Mouse (Mus musculus) thymus, postnatal 4 days (tissue): ENCODE measurements around the gene Zfp207.
"Not testable (repeated sequence)": the region's sequence is repeated elsewhere in the genome, so short reads cannot be mapped to it uniquely, and the experiment has no call there.

Experiments
- DNase-seq: peaks from one replicate; pipeline ENCODE4 v3.0.0; 2021

Gene Zfp207

GRCm38 (mm10) chr11:80419743-80420142 is 36.7 kb downstream of the Zfp207 start:
- no peak for DNase-seq

GRCm38 (mm10) chr11:80420202-80420984 is 37.3 kb downstream of the Zfp207 start:
- no peak for DNase-seq

GRCm38 (mm10) chr11:80421421-80422047 is 38.5 kb downstream of the Zfp207 start:
- DNase-seq = no peak

- no peak for DNase-seq
These were observed 41.6 kb downstream of the Zfp207 start for GRCm38 (mm10) chr11:80424691-80425090.

- no peak for DNase-seq
These were observed 42.2 kb downstream of the Zfp207 start for GRCm38 (mm10) chr11:80425247-80425778.

GRCm38 (mm10) chr11:80426029-80426813 is 43.1 kb downstream of the Zfp207 start:
- DNase-seq = not testable (repeated sequence)

- peak; percentile 96 for DNase-seq
These were observed 45.4 kb downstream of the Zfp207 start, which contains the start of gene Psmd11 for GRCm38 (mm10) chr11:80428381-80429008. Gene Psmd11 (plus strand): TSS chr11:80428615.

- DNase-seq = no peak
These were observed 46.0 kb downstream of the Zfp207 start for GRCm38 (mm10) chr11:80429009-80429475.

- DNase-seq = peak; percentile 17
These were observed 46.6 kb downstream of the Zfp207 start for GRCm38 (mm10) chr11:80429500-80430166.

GRCm38 (mm10) chr11:80430366-80430910 is 47.4 kb downstream of the Zfp207 start:
- no peak for DNase-seq

- no peak for DNase-seq
These were observed 63.8 kb downstream of the Zfp207 start for GRCm38 (mm10) chr11:80446916-80447315.

GRCm38 (mm10) chr11:80449859-80450258 is 66.8 kb downstream of the Zfp207 start:
- no peak for DNase-seq

- no peak for DNase-seq
These were observed 69.2 kb downstream of the Zfp207 start for GRCm38 (mm10) chr11:80452242-80452641.

- no peak for DNase-seq
These were observed 70.1 kb downstream of the Zfp207 start for GRCm38 (mm10) chr11:80453198-80453597.
